Mouse (Mus musculus) frontal cortex, postnatal 25 days (tissue): Measurements from ENCODE around the gene Pgpep1.
A peak's percentile ranks its signal among the peaks of the same experiment; 100 is the strongest.

Experiments
- DNase-seq, 2 experiments: peaks; one replicate each; pipeline ENCODE4 v3.0.0; 2022; ENCODE audit warnings: low spot score in 2 of 2

Gene Pgpep1

GRCm38 (mm10) chr8:70659604-70660272 is 450 bp downstream of the Pgpep1 start:
- DNase-seq = peak; percentile 49 to 64

- no peak for DNase-seq
These were observed 1.1 kb downstream of the Pgpep1 start for GRCm38 (mm10) chr8:70658897-70659603.

- DNase-seq = no peak
These were observed 2.4 kb downstream of the Pgpep1 start for GRCm38 (mm10) chr8:70657739-70658138.

GRCm38 (mm10) chr8:70657214-70657613 is 3.0 kb downstream of the Pgpep1 start:
- DNase-seq = no peak

GRCm38 (mm10) chr8:70656193-70656790 is 3.9 kb downstream of the Pgpep1 start:
- DNase-seq = no peak

- DNase-seq = no peak
These were observed 4.7 kb downstream of the Pgpep1 start for GRCm38 (mm10) chr8:70655469-70655868.

- no peak for DNase-seq
These were observed 6.1 kb downstream of the Pgpep1 start for GRCm38 (mm10) chr8:70654121-70654520.

GRCm38 (mm10) chr8:70653226-70653625 is 7.0 kb downstream of the Pgpep1 start:
- DNase-seq = no peak

- DNase-seq = no peak
These were observed 9.8 kb downstream of the Pgpep1 start for GRCm38 (mm10) chr8:70650351-70650750.

- DNase-seq = no peak
These were observed 10.9 kb downstream of the Pgpep1 start for GRCm38 (mm10) chr8:70649324-70649723.

- no peak for DNase-seq
These were observed 11.3 kb downstream of the Pgpep1 start for GRCm38 (mm10) chr8:70648921-70649320.

- no peak for DNase-seq
These were observed 12.1 kb downstream of the Pgpep1 start for GRCm38 (mm10) chr8:70648164-70648442.

- DNase-seq = no peak
These were observed 12.6 kb downstream of the Pgpep1 start for GRCm38 (mm10) chr8:70647343-70648163.

- no peak for DNase-seq
These were observed 13.4 kb downstream of the Pgpep1 start for GRCm38 (mm10) chr8:70646775-70647174.

- DNase-seq = no peak
These were observed 13.8 kb downstream of the Pgpep1 start for GRCm38 (mm10) chr8:70646369-70646768.

- no peak for DNase-seq
These were observed 14.5 kb downstream of the Pgpep1 start for GRCm38 (mm10) chr8:70645501-70646224.

GRCm38 (mm10) chr8:70644065-70644464 is 16.1 kb downstream of the Pgpep1 start:
- DNase-seq = no peak

- DNase-seq = no peak
These were observed 17.2 kb downstream of the Pgpep1 start for GRCm38 (mm10) chr8:70643019-70643418.

GRCm38 (mm10) chr8:70638752-70639151 is 21.4 kb downstream of the Pgpep1 start:
- DNase-seq = no peak

- DNase-seq = no peak
These were observed 23.4 kb downstream of the Pgpep1 start for GRCm38 (mm10) chr8:70636838-70637237.

GRCm38 (mm10) chr8:70635527-70635926 is 24.7 kb downstream of the Pgpep1 start:
- no peak for DNase-seq

- DNase-seq = no peak
These were observed 26.1 kb downstream of the Pgpep1 start for GRCm38 (mm10) chr8:70634066-70634465.
